Mouse (Mus musculus) heart, postnatal 0 days (tissue): ENCODE measurements around the gene Lin7a.

Source experiments
- CTCF ChIP-seq: IDR thresholded peaks from 2 replicates; pipeline ENCODE4 v1.5.1; 2016; ENCODE audit warnings: antibody characterized with exemption, control low read depth, low read depth
- EP300 ChIP-seq: IDR thresholded peaks from 2 replicates; pipeline ENCODE4 v1.6.1; 2016; ENCODE audit warnings: antibody characterized with exemption, low read depth

DNA sequence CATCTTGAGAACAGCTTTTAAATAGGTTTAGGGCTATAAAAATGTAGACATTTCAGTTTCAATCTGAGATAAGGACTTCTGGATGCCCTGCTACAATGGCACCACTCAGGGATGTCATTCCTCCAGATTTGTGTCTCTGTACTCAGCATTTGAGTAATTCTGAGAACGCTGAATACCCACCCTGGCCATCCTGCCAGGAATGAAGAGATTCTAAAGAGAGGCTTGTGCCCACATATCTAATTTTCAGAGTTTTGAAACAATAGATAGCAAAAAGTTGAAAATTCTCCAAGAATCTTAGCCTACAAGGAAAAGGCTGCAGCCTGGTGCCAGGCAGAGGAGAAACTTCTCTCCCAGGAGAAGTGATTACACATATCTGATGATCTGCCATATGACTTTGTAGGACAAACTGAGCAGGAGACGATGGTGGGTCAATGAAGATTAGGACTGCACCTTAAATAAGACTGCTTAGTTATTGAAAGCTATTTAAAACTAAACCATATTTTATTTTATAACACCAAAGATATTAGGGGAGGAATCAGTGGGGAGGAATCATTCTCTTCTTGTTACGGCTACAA, 32.5 kb upstream of the Lin7a start:
- TF ChIP-seq EP300 (no peak), CTCF (no peak)
